In genomic region chr16:17816528-17816927, GRCm38 (mm10) we compare ENCODE assay signal across 24 mouse cellular contexts. TPM values are rescaled to one million over a fixed set of nuclear protein-coding genes. Genes with fewer than 3 reads are reported as not detected.
DNase-seq lines count a peak whose midpoint lies in the region; ATAC-seq lines count a peak whose summit lies in the region.
"Had no signal": no experiment of that assay in that cellular context is flagged by ENCODE, and none has a peak within 500 bp of the region (broad histone marks: within the 10 kb centered on the region; RNA-seq: fewer than 3 reads in every experiment).

No protein-coding gene starts in this region.

- no peak overlapping the region for H3K4me2 ChIP-seq in hindbrain, embryonic 13.5 days
- H3K4me2 ChIP-seq in midbrain, embryonic 15.5 days: peak overlapping the region; percentile 88

- no peak for DNase-seq in hindbrain, embryonic 10.5 days (ENCODE audit: low spot score)
- DNase-seq in adipocyte (ENCODE audit: low spot score): peak; percentile 61
- peak; percentile 56 for DNase-seq in gonadal fat pad, adult 2 months (ENCODE audit: low read depth)
- no peak for DNase-seq in kidney, postnatal 4 days
- no peak for DNase-seq in gastrocnemius, postnatal 4 days (ENCODE audit: low spot score in 2 of 2)
- DNase-seq in left cerebral cortex, postnatal 36 days (ENCODE audit: low spot score in 2 of 2): no peak
- DNase-seq: adrenal gland, postnatal 14 days; cerebellum, postnatal 10 days; gastrocnemius, adult 2 months; kidney, adult 11 months; kidney, postnatal 14 days; left cerebral cortex, postnatal 4 days; liver, postnatal 0 days; retina, postnatal 1 day had no signal

- no peaks in the 10 kb centered on the region for H3K9me3 ChIP-seq in hindbrain, embryonic 13.5 days
- no peaks in the 10 kb centered on the region for H3K9me3 ChIP-seq in hindbrain, embryonic 10.5 days
- no peaks in the 10 kb centered on the region for H3K9me3 ChIP-seq in midbrain, embryonic 15.5 days
- H3K9me3 ChIP-seq: forebrain, embryonic 12.5 days; heart, embryonic 10.5 days; midbrain, embryonic 12.5 days had no signal

- intact Hi-C loops in left cerebral cortex, postnatal 36 days (cut with DNase I): no loop called here

- H3K27ac ChIP-seq in hindbrain, embryonic 13.5 days: no peak overlapping the region
- H3K27ac ChIP-seq in hindbrain, embryonic 10.5 days: no peak overlapping the region
- no peak overlapping the region for H3K27ac ChIP-seq in midbrain, embryonic 15.5 days
- H3K27ac ChIP-seq: forebrain, embryonic 12.5 days; gastrocnemius, adult 2 months; midbrain, embryonic 12.5 days had no signal

- peaks cover 67% of the 10 kb centered on the region for H3K27me3 ChIP-seq in hindbrain, embryonic 13.5 days
- peaks cover 70% of the 10 kb centered on the region for H3K27me3 ChIP-seq in hindbrain, embryonic 10.5 days (ENCODE audit: insufficient read depth, poor library complexity, severe bottlenecking)
- H3K27me3 ChIP-seq in midbrain, embryonic 15.5 days (replicated peaks): peaks cover 21% of the 10 kb centered on the region

- peaks cover 18% of the 10 kb centered on the region; the same call in 1 of the 2 replicates for H3K4me1 ChIP-seq in hindbrain, embryonic 13.5 days (replicated peaks)
- H3K4me1 ChIP-seq in hindbrain, embryonic 10.5 days (replicated peaks): peaks cover 15% of the 10 kb centered on the region; the same call in 1 of the 2 replicates
- H3K4me1 ChIP-seq in midbrain, embryonic 15.5 days: peaks cover 13% of the 10 kb centered on the region

- 83% methylated on average over 8 of the region's 8 CpGs for WGBS in hindbrain, embryonic 13.5 days
- WGBS in hindbrain, embryonic 10.5 days: 84% methylated on average over 8 of the region's 8 CpGs
- WGBS in midbrain, embryonic 15.5 days: 77% methylated on average over 8 of the region's 8 CpGs

- no peaks in the 10 kb centered on the region for H3K36me3 ChIP-seq in hindbrain, embryonic 13.5 days
- H3K36me3 ChIP-seq in hindbrain, embryonic 10.5 days: no peaks in the 10 kb centered on the region
- no peaks in the 10 kb centered on the region for H3K36me3 ChIP-seq in midbrain, embryonic 15.5 days (replicated peaks)
- H3K36me3 ChIP-seq: forebrain, embryonic 12.5 days; G1E; heart, embryonic 10.5 days; midbrain, embryonic 12.5 days had no signal

- peak overlapping the region; percentile 79; the same call in 1 of the 2 replicates for H3K9ac ChIP-seq in hindbrain, embryonic 13.5 days
- H3K9ac ChIP-seq in midbrain, embryonic 15.5 days: no peak overlapping the region
- H3K9ac ChIP-seq: liver, postnatal 0 days had no signal

- H3K4me3 ChIP-seq in hindbrain, embryonic 13.5 days: peak overlapping the region; percentile 52; the same call in 1 of the 2 replicates
- no peak overlapping the region for H3K4me3 ChIP-seq in hindbrain, embryonic 10.5 days
- no peak overlapping the region for H3K4me3 ChIP-seq in midbrain, embryonic 15.5 days

- ATAC-seq in hindbrain, embryonic 13.5 days (ENCODE audit: low FRiP score): no peak
- no peak for ATAC-seq in midbrain, embryonic 15.5 days (replicated peaks)

RNA-seq across cellular contexts. Expression of gene B830017H08Rik, which starts 16.4 kb away (rescaled TPM):
- 2.1 and 2.2 TPM in 2 replicates for polyA plus RNA-seq in hindbrain, embryonic 13.5 days (2015; fragmentation: Nextera tagmentation; extraction: Ambion mirVana)
- polyA plus RNA-seq in hindbrain, embryonic 10.5 days (2016; fragmentation: Nextera tagmentation; extraction: Ambion mirVana): 0.22 TPM in 1 of 2 replicates, not detected in the other
- not detected in 2 replicates for polyA plus RNA-seq in gonadal fat pad, adult 2 months (2012; rRNA removed)
- polyA plus RNA-seq in midbrain, embryonic 15.5 days (2015; fragmentation: Nextera tagmentation; extraction: Ambion mirVana): 3.5 and 4.9 TPM in 2 replicates
- total RNA-seq in gastrocnemius, postnatal 4 days (2021): under 1 TPM in 1 of 2 experiments, not detected in 1; 0.25 TPM
- total RNA-seq in left cerebral cortex, postnatal 36 days (2021): 1 to 10 TPM; 2.9 to 4.6 TPM
- total RNA-seq: adrenal gland, postnatal 14 days; gastrocnemius, adult 2 months; heart, postnatal 25 days had no signal
- polyA plus RNA-seq: forebrain, embryonic 12.5 days; heart, embryonic 10.5 days; liver, postnatal 0 days; small intestine, adult 2 months; stomach, embryonic 14.5 days; thymus, postnatal 0 days had no signal

RNA-seq across cellular contexts. Expression of gene Scarf2, which starts 19.4 kb away (rescaled TPM):
- polyA plus RNA-seq in hindbrain, embryonic 13.5 days (2015; fragmentation: Nextera tagmentation; extraction: Ambion mirVana): 1.6 and 2.0 TPM in 2 replicates
- 5.4 and 9.6 TPM in 2 replicates for polyA plus RNA-seq in hindbrain, embryonic 10.5 days (2016; fragmentation: Nextera tagmentation; extraction: Ambion mirVana)
- polyA plus RNA-seq in gonadal fat pad, adult 2 months (2012; rRNA removed): 29.3 and 32.9 TPM in 2 replicates
- 1.7 and 2.6 TPM in 2 replicates for polyA plus RNA-seq in midbrain, embryonic 15.5 days (2015; fragmentation: Nextera tagmentation; extraction: Ambion mirVana)
- 10 to 100 TPM; 33.7 to 37.3 TPM for total RNA-seq in gastrocnemius, postnatal 4 days (2021)
- 1 to 10 TPM; 3.4 to 3.8 TPM for total RNA-seq in left cerebral cortex, postnatal 36 days (2021)
- total RNA-seq: G1E had no signal
- polyA plus RNA-seq: G1E had no signal

RNA-seq across cellular contexts. Expression of gene Car15, which starts 21.6 kb away (rescaled TPM):
- 4.5 and 4.8 TPM in 2 replicates for polyA plus RNA-seq in hindbrain, embryonic 13.5 days (2015; fragmentation: Nextera tagmentation; extraction: Ambion mirVana)
- 1.9 and 2.3 TPM in 2 replicates for polyA plus RNA-seq in hindbrain, embryonic 10.5 days (2016; fragmentation: Nextera tagmentation; extraction: Ambion mirVana)
- 1.1 and 1.2 TPM in 2 replicates for polyA plus RNA-seq in gonadal fat pad, adult 2 months (2012; rRNA removed)
- 3.9 and 5.2 TPM in 2 replicates for polyA plus RNA-seq in midbrain, embryonic 15.5 days (2015; fragmentation: Nextera tagmentation; extraction: Ambion mirVana)
- total RNA-seq in gastrocnemius, postnatal 4 days (2021): under 1 TPM; 0.83 to 0.98 TPM
- total RNA-seq in left cerebral cortex, postnatal 36 days (2021): 10 to 100 TPM; 11.7 to 14.4 TPM

RNA-seq across cellular contexts. Expression of gene Klhl22, which starts 57.1 kb away (rescaled TPM):
- polyA plus RNA-seq in hindbrain, embryonic 13.5 days (2015; fragmentation: Nextera tagmentation; extraction: Ambion mirVana): 70.9 and 77.6 TPM in 2 replicates
- polyA plus RNA-seq in hindbrain, embryonic 10.5 days (2016; fragmentation: Nextera tagmentation; extraction: Ambion mirVana): 57.5 TPM in 2 replicates
- polyA plus RNA-seq in gonadal fat pad, adult 2 months (2012; rRNA removed): 44.3 and 56.7 TPM in 2 replicates
- polyA plus RNA-seq in midbrain, embryonic 15.5 days (2015; fragmentation: Nextera tagmentation; extraction: Ambion mirVana): 93.2 and 93.4 TPM in 2 replicates
- total RNA-seq in gastrocnemius, postnatal 4 days (2021): 10 to 100 TPM; 56.9 to 60.4 TPM
- total RNA-seq in left cerebral cortex, postnatal 36 days (2021): 100 to 1,000 TPM in 1 of 2 experiments, 10 to 100 TPM in 1; 92.5 to 110 TPM
- polyA plus RNA-seq: G1E had no signal

Comparison
In these comparisons a context has a peak if more than half of its experiments do, and no peak if none do; other contexts are left out.
1. DNase-seq: peak in adipocyte (single experiment) and gonadal fat pad, adult 2 months (single experiment); none in hindbrain, embryonic 10.5 days (single experiment), kidney, postnatal 4 days (0 of 2), gastrocnemius, postnatal 4 days (0 of 2) and left cerebral cortex, postnatal 36 days (0 of 2).